Mouse (Mus musculus): ENCODE measurements around the gene Phactr2.

DNA sequence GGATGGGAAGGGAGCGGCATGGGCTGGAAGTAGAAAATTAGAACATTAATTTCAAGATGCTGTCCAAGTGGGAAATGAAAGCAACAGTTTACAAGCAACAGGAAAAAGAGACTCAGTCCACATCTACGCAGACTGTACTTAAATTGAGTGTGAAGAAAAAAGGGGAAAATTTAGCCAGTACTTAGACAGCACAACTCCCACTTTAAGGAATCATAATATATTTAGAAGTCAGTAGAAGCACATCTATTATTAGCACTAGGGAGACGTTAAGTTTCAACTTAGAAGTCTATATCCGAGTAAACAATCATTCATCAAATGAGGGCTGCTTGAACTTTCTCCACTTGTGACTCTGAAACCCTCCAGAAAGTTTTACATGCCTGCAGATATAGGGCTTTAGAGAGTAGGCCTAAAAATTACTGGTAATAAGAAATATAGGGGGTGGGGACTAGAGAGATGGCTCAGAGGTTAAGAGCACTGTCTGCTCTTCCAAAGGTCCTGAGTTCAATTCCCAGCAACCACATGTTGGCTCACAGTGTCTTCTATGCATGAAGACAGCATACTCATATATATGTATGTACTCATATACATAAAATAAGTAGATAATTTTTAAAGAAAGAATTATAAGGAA is 142.7 kb downstream of the Phactr2 start:
- no peak for TF ChIP-seq CTCF (IDR thresholded peaks at IDR 0.05; ENCODE audit: low read depth)
- no peak for TF ChIP-seq EP300 (optimal IDR thresholded peaks at IDR 0.05)

Data from stomach, postnatal 0 days (tissue).